Mouse (Mus musculus) C2C12 (cell line): Measurements from ENCODE around the gene Gpc2.

Source experiments
- CEBPB ChIP-seq: IDR thresholded peaks from one replicate; pipeline ENCODE4 v1.6.1; 2011; ENCODE audit warnings: low read depth, mild to moderate bottlenecking, control low read depth, moderate library complexity
- CTCF ChIP-seq: IDR thresholded peaks from one replicate; pipeline ENCODE4 v1.5.1; 2011; ENCODE audit not compliant: control insufficient read depth, insufficient read depth, insufficient read length
- MAX ChIP-seq: IDR thresholded peaks from one replicate; pipeline ENCODE4 v1.6.1; 2011; ENCODE audit warnings: mild to moderate bottlenecking, control low read depth
- MYOD1 ChIP-seq: IDR thresholded peaks from one replicate; pipeline ENCODE4 v1.6.1; 2011; ENCODE audit warnings: low read depth; ENCODE audit not compliant: control insufficient read depth, insufficient read length
- MYOG ChIP-seq: IDR thresholded peaks from one replicate; pipeline ENCODE4 v1.6.1; 2011; ENCODE audit not compliant: control insufficient read depth, insufficient read length; ENCODE audit errors: extremely low read depth
- USF1 ChIP-seq: IDR thresholded peaks from one replicate; pipeline ENCODE4 v1.6.1; 2011; ENCODE audit warnings: low read depth, mild to moderate bottlenecking, control low read depth, moderate library complexity

- no peak for TF ChIP-seq CTCF
- TF ChIP-seq USF1, result no peak
- TF ChIP-seq CEBPB, result no peak
- TF ChIP-seq MAX, result no peak
- TF ChIP-seq MYOG, result no peak
- TF ChIP-seq MYOD1, result no peak
Observed at GRCm38 (mm10) chr5:138281798-138282197, 2.0 kb upstream of the Gpc2 start.
